Mouse (Mus musculus): ENCODE measurements around the gene Slit1.
A peak's percentile ranks its signal among the peaks of the same experiment; 100 is the strongest.

The Slit1 gene

DNA sequence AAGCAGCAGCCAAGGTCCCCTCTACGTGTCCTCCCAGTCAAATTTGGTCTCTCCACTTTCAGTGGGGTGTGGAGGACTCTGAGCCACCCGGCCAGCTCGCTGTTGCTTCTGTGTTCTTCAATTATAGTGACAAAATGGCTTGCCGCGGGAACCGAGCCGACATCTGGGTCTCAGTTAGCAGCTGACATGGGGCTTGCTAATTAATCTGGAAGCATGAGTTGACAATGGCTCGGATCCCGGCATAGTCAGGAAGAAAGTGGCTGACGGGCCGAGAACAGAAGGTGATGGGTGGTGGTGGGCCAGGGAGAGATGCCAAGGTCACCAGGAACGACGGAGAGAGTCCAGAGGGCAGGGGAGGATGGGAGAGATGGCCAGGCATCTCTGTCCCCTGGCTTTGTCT lies 55.2 kb downstream of the Slit1 start:
- DNase-seq (ENCODE audit: low spot score) = no peak

DNA sequence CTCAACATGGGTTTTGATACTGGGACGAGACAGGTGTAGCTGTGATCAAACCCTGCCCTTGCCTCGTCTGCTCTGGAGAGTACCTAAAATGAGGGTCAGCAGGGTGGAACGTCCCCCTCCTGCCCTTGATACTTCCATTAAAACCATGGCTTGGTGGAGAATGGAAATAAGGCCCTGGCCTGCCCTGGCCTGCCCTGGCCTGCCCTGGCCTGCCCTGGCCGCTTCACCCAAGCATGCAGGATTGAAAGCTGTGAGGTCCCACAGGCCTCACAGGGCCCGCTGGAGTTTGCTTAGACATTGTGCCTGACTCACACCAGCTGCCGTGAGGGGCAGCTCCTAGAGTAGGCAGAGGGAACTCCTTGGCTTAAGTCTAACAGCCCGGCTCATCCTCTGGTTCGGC lies 55.6 kb downstream of the Slit1 start:
- DNase-seq (ENCODE audit: low spot score) = no peak

DNA sequence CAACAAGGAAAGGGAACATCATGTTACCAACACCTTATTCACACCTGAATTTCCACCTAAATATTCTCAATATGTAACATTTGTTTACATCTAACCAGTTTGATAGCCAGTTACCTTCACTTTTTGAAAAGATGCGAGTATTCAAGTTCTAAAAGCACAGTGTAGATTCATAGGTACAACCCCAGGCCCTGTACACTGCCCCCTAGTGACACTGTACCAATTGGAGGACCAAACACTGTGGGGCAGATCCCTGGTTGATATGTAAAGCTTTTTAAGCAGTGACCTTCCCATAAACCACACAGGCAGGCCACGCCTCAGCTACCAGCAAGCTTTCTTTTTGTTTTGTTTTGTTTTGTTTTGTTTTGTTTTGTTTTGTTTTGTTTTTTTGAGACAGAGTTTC lies 57.3 kb downstream of the Slit1 start:
- DNase-seq (ENCODE audit: low spot score) = no peak

DNA sequence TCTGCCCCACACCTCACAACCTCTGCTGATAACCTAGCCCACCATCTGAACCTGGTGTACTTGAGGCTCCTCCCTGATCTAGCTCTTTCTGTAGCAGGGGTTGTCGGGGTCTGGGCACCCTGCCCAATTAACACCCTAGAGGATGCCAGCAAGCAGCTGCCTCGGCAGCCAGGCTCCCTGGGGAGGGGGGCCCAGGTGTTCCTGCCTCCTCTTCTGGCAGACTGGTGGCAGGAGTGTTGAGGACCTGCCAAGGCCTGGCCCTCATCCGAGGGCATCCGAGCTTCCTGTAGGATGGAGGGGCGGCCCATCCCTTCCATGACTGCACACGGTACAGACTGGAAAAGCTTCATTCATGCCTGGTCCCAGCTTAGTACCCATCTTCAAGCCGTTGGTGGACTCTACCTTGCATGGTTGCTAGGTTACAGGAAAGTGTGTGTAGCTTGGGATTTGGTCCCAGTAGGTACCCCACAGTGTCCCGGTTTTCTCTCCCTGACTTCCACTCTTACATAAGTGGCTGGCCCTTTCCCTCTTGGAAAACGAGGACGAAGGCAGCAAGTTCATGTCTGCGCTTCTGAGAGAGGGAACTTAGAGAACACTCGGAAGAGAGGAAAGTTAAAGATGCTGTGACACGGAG lies 57.9 kb downstream of the Slit1 start:
- DNase-seq (ENCODE audit: low spot score) = no peak

- DNase-seq (ENCODE audit: low spot score) = no peak
These were observed 58.6 kb downstream of the Slit1 start for GRCm38 (mm10) chr19:41684874-41685273.

- DNase-seq (ENCODE audit: low spot score) = no peak
These were observed 59.5 kb downstream of the Slit1 start for GRCm38 (mm10) chr19:41683951-41684350.

- DNase-seq (ENCODE audit: low spot score) = no peak
These were observed 63.2 kb downstream of the Slit1 start for GRCm38 (mm10) chr19:41680267-41680666.

DNA sequence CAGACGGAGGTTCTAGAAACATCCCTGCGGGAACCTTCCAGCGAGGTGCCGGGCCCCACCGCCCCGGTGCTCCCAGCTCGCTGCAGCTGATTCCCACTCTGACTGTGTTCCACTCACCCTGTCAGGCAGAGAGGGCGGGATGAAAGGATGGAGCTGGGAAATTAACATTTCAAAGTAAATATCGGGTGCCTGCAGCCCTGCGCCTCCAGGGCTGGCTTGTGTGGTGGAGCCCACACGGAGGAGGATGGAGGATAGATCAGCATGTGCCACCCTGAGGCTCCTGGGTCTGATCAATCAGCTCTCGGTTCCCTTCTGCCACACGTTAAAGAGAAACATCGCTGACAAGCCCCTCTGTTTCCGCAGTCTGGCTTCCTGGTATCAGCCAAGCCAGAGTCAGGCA lies 64.4 kb downstream of the Slit1 start:
- no peak for DNase-seq (ENCODE audit: low spot score)

GRCm38 (mm10) chr19:41677575-41677974 lies 65.9 kb downstream of the Slit1 start:
- DNase-seq (ENCODE audit: low spot score) = no peak

GRCm38 (mm10) chr19:41675583-41675982 lies 67.9 kb downstream of the Slit1 start:
- DNase-seq (ENCODE audit: low spot score) = no peak

DNA sequence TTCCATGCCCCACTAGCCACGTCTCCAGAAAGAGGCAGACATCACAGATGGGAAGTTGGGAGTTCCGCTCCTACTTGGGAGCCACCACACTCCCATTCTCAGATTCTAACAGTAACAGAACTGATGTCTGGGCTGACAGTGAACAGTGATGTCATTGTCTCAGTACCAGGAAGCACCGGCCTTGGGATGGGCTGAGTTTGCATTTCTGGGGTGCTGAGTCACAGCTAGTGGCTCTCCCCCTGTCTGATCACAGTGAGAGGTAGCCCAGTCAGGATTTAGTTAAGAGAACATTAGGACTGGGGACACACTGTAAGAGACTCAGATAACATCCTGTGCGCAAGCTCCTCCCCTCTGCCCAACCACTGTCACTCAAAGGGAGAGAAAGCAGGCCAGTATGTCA lies 69.1 kb downstream of the Slit1 start:
- no peak for DNase-seq (ENCODE audit: low spot score)

GRCm38 (mm10) chr19:41672836-41673235 lies 70.6 kb downstream of the Slit1 start:
- DNase-seq (ENCODE audit: low spot score) = no peak

DNA sequence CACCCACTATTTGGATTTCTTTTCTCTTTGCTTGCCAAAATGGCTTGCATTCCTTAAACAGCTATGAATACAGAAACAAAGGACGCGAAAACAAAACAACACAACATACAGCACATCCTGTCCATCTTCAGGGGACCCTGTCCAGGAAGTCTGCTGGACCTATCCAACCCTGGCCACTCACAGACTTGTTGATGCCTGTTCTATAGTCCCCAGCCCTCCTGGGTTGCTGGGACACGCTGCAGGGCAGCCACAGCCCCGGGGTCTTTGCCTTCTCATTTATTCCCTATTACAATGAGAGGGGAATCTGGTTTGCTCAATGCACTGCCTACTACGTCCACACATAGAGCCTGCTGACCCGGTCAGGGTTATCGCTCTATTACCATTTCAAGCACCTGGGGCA lies 72.5 kb downstream of the Slit1 start:
- DNase-seq (ENCODE audit: low spot score) = no peak

DNA sequence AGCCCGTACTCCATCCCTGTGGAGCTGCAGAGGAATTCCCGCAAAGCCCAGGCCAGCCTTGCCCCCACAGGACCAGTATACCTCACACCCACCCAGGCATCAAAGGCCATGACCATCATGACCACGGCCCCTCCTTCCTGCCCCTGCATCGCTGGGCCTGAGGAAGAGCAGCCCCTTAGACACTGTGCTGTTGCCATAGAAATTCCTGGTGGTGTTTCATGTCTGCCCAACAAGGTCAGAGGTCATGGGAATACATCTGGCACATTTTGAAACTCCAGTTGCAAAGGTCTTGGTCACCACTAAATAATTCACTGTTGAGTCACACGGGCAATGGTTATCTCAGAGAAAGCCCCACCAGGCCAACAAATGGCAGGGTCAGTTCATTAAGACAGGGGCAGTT lies 73.0 kb downstream of the Slit1 start:
- DNase-seq (ENCODE audit: low spot score) = no peak

GRCm38 (mm10) chr19:41669747-41670342 lies 73.6 kb downstream of the Slit1 start:
- DNase-seq (ENCODE audit: low spot score) = no peak

GRCm38 (mm10) chr19:41667591-41667990 lies 75.9 kb downstream of the Slit1 start:
- DNase-seq (ENCODE audit: low spot score) = no peak

DNA sequence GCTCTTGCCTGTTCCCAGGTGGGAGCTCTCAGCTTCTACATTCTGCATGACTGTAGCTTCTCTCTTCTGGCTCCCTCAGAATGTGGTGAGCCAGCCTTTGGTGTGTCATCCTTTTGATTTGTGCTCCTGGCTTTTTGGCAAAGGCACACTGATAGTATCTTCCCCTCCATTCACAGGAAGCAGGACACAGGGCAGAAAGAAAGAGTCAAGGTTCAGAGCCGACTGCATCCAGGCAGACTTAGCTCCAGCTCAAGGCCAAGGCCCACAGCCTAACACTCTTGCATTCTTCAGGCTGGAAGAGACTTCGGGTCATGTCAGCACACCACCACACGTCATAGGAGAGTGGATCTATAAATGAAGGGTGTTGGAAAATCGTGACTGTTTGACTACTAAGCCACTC lies 77.5 kb downstream of the Slit1 start:
- DNase-seq (ENCODE audit: low spot score) = no peak

- peak; percentile 27 for DNase-seq (ENCODE audit: low spot score)
These were observed 79.8 kb downstream of the Slit1 start for GRCm38 (mm10) chr19:41663506-41664242.

GRCm38 (mm10) chr19:41661466-41661865 lies 82.0 kb downstream of the Slit1 start:
- no peak for DNase-seq (ENCODE audit: low spot score)

DNA sequence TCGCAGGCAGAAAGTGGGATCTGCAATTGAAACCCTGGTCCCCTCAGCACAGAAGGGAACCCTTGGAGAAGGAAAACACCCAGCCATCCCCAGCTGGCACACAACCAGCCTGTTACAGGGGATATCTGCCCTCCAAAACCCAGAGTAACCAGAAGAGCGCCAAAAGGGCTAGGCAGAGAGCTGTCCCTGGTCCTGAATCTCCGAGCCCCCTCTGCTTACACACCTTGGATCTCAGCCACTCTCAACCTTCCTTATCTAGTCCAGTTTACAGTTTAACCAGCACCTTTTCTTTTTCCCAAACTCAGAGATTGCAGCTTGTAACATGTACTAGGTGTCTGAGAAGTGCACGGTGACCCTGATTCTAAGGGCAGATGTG lies 82.5 kb downstream of the Slit1 start:
- DNase-seq (ENCODE audit: low spot score) = peak; percentile 49

DNA sequence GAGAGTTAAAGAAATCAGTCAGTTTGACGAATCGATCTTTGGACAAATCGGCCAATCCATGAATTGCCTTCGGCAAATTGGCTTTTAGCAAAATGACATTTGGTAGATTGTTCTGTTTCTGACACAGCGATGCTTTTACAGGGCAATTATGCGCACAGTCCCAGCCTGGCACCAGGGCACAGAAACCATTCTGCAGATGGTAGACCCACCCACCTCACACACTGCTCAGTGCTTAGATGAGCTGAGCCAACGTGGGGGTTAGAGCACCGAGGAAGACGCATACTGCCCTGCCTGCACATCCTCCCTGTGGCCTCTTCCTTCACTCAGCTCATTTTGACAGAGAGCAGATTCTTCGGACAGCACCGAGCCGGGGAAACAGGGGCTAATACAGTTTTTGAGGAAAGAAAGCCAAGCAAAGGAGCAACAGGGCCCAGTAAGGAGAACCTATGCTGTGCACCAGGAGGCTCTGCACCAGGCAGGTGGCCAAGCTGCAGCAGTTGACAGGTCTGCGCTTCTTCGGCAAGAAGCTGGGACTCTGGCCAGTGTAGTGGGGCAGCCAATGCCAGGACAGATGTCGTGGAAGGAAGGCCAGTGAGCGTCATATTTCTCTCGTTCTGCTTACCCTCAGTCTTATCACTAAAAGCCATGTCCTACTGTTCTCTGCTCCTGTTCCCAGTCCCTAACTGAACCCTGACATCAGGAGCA lies 83.0 kb downstream of the Slit1 start:
- DNase-seq (ENCODE audit: low spot score) = no peak

DNA sequence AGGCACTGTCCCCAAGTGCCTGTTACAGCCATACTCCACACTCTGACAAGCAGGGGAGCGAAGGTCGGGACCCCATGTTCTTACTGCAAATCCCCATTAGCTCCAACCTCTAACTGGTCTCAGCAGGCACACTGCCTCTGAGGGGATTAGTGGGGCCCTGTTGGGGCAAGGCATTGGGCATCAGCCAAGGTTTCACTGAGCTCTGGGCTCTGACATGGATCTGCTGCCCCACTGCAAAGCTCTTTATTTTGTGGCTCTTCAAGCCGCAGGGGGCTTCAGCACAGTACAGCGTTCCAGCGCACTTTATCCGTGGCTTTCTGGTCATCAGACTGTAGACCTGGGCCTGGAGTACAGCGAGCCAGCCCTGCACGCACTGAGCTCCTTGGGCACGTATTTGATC lies 86.0 kb downstream of the Slit1 start:
- no peak for DNase-seq (ENCODE audit: low spot score)

GRCm38 (mm10) chr19:41656671-41657070 lies 86.8 kb downstream of the Slit1 start:
- DNase-seq (ENCODE audit: low spot score) = no peak

All from ovary, postnatal 14 days (tissue).